Mouse (Mus musculus): Measurements from ENCODE around the gene 1700016D06Rik. TPM values are rescaled to one million over a fixed set of nuclear protein-coding genes. Genes with fewer than 3 reads are reported as not detected.
"Not testable (repeated sequence)": the region's sequence is repeated elsewhere in the genome, so short reads cannot be mapped to it uniquely, and the experiment has no call there.

The 1700016D06Rik gene
- total RNA-seq, 4 experiments from 2014 or later = not detected

DNA sequence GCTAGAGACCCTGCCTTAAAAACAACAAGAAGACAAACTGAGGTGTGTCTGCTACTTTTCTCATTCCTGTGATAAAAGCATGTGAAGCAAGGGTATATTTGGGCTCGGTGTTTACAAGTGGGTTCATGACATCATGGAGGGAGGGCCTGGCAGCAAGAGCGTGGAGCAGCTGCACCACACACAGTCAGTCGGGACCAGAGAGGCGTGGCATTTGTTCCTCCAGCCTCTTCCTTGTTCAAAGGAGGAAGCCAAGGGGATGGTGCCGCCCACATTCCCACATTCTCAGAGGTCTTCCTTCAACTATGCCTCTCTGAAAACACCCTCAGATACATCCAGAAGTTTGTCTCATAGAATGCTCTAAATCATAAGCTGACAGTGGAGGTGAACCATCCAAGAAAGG, 2.9 kb upstream of the 1700016D06Rik start:
- DNase-seq (ENCODE audit: low spot score in 2 of 2) = no peak

DNA sequence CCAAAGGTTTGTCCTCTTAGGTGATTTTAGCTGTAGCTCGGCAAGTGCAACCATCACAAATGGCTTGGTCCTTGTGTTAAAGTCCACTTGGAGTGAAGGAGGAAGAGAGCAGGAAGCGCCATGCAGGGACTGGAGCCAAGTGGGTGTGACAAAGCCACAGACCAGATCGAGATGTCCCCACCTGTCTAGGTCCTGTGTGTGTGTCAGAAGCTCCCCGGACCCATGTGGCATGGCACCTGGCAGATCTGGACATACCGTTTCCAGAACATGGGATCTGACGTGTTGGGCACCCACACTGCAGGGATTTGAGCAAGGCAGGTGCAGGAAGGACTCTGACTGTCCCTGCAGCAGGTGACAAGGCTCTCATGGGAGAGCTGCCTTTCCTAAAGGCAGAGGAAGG, 565 bp upstream of the 1700016D06Rik start:
- no peak for DNase-seq (ENCODE audit: low spot score in 2 of 2)

DNA sequence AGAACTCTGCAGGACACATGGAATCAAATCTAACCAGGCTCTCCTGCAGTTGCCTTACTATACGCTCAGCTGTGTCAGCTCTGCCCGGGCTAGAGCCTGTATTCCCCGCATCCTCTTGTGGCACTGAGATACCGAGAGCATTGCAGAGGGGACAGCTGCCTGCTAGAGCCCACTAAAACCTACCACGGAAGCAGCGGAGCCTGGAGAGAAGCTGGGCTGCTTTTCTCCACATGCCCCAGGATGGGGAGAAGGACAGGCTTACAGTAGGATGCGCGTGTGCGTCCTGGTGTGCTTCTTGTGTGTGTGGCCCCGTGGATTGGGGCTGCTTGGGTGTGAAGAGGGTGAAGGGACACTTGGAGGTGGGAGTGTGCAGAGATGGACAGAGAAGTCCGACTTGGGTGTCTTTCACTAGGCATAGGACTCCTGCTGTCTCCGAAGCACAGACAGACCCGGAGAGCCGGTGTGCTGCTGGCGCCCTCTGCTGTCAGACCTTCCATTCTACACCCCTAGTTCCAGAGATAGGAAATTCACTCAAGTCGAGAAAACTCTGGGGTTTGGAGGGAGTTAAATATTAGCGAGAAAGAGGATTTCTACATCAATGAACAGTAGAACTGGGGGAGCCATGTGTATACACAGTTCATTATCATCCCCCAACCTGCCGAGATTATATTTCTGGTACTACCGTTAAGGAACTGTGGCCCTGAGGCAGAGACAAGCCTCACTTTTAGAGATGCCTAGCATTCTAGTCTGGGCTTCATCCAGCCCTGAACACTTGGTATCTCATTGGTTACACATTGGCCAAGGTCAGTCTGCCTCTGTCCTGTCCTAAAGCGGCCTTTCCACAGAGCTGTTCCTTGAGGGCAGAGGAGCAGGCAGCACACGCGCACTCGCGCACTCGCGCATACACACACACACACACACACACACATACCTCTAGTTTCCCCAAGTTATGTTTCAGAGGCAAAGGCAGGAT, 517 bp downstream of the 1700016D06Rik start:
- peak; percentile 46 to 66 for DNase-seq (ENCODE audit: low spot score in 2 of 2)

DNA sequence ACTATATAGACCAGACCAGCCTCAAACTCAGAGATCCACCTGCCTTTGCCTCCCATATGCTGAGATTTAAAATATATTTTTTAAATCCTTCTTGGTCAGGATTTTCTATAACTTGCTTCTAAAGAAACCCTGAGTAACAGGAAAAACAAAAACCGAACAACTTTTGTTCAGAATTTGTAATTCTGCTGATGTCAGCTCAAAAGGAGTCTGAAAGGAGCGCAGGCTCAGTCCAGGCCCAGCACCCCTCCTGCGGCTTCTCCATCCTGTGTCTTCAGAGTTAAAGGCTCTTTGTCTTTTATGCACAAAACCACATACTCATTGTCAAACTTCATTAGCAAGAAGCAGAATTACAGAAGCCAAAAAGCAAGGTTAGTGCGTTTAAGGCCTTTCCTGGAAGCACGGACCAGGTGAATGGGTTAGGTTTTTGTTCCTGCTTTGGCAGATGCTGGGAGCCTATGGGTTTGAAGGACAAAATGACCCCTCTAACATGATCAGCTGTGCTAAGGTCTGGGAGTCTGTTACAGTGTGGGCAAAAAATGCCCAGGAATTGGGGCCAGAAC, 1.3 kb downstream of the 1700016D06Rik start:
- no peak for DNase-seq (ENCODE audit: low spot score in 2 of 2)

DNA sequence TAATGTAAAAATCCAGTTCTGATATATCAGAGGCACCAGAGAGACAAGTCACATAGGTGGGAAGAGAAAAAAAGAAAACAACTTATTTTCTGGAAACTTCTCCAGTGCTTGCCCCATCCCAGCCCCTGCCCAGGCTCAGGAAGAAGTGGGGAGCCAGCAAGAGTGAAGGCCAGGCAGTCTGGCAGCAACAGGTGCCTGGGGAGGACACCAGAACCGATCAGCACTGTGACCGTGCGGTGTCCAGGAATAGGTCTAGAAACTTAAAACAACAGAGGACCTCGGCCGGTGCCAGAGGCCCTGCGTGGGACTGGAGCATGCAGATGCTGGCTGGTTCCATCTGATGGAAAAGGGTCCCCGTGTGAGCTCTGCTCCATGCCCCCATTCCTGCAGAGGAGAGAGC, 3.4 kb downstream of the 1700016D06Rik start:
- no peak for DNase-seq (ENCODE audit: low spot score in 2 of 2)

DNA sequence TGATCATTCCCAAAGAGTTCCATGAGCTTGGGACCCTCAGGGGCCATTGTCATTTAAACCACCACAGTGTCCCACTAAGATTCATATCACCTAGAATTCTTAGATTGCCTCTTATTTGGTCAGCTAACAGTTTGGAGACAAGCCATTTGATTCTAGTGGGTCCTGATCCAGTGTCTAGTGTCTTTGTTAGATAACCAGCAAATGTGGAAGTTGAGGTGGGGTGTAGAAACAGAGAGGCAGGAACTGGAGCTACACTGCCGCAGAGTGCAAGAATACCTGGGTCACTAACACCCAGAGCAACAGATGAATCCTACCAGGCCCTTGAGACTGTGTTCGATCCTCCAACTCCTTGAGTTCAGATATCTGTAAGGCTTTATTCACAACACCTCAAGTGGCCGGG, 4.7 kb downstream of the 1700016D06Rik start:
- DNase-seq (ENCODE audit: low spot score in 2 of 2) = no peak

DNA sequence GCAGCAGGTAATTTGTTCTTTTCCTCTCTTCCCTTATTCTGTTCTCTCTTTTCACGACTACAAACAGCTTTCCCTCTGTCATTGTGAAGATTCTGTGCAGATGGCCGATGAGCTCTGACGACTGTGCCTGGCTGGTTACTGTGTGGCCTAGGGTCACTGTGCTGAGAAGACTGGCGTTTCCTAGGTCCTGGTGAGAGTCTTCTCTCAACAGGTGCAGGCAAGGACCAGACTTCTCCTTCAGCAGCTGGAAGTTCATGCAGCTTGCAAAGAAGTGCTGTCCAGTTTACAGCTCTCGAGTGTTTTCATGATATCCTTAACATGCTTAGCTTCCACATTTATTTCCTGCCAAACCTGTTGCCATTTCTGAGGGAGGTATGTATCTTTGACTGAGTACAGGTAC, 6.9 kb downstream of the 1700016D06Rik start:
- DNase-seq (ENCODE audit: low spot score in 2 of 2) = no peak

DNA sequence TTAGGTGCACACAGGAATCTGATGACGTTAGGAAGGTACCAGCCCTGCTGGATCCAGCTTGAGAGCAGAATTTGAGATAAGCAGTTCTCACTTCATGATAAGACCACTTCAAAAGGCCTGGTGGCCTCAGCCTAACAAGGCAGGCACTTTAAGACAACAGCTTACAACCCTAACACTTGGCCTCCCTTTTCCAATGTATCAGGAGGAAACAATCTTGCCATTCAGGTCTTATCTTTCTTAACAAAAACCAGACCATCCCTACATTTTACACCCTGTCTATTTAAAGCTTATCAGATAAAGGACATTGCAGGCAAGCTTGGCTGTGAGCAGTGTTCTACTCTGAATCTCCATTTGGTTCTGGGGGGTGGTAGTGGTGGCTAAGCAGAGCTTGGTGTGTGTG, 8.4 kb downstream of the 1700016D06Rik start:
- no peak for DNase-seq (ENCODE audit: low spot score in 2 of 2)

DNA sequence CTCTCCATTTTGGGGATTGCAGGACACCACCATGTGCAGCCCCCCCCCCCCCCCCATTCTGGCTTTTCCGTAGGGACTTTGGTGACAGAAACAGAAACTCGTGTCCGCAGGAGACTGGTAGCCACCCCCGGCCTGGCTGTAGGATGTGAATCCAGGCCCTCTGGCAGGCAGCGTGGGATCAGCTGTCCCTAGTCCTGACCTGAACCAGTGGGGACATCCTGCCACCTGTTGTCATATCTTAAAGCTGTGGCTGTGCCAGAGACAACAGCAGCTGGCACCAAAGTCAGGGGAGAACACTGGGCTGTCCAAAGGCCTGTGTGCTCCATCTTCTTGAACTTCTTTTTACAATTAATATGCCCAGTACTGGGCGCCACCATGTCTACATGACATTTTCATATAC, 9.1 kb downstream of the 1700016D06Rik start:
- no peak for DNase-seq (ENCODE audit: low spot score in 2 of 2)

DNA sequence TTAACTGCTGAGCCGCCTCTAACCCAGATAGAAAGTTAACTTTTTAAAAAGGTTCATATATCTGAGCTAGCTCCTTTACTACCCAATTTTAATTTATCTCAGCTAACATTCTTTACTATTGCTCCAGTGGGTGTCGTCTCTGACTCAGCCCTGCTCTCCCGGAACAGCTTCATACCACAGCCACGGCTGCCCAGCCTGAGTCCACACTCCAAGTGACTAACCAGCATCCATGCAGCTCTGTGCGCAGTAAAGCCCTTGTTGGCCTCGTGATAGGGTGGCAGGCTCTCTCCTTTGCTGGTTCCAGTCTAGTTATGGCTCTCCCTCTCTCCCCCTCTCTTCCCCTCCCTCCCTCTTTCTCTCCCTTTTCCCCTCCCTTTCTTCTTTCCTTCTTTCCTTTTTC, 9.6 kb downstream of the 1700016D06Rik start:
- no peak for DNase-seq (ENCODE audit: low spot score in 2 of 2)

DNA sequence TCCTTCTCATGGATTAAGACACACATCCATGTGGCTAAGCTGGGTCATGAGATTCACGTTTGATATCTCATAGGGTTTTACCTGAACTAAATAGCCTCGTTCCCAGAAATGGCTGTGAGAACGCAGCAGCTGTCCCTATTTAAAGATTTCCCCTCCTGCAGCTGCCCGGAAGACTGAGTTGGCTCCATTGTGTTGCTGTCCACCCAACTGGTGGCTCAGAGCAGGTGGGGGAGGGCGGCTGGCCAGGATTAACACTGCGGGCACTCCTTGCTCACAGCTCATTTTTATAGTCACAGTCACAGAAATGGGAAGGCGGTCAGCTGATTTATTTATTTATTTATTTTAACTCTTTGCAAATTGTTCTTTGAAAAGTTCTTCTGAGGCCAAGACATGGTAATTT, 10.9 kb downstream of the 1700016D06Rik start:
- no peak for DNase-seq (ENCODE audit: low spot score in 2 of 2)

DNA sequence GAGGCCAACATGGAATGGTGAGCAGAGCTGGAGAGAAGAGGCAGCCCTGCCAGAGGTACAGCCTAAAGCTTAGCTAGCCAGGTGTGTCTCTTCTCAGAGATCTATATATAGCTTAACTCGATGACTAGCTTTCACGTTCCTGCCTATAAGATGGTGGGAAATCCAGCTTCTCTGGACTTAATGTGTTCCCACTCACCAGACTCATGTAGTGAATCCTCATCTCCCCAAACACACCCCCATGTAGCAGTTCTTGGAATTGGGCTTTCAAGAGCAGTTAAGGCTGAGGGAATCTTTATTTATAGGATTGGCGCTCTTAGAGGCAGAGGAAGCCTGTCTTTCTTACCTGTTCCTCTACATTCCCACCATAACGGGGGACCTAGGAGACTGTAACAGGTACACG, 13.6 kb downstream of the 1700016D06Rik start:
- DNase-seq (ENCODE audit: low spot score in 2 of 2) = no peak

DNA sequence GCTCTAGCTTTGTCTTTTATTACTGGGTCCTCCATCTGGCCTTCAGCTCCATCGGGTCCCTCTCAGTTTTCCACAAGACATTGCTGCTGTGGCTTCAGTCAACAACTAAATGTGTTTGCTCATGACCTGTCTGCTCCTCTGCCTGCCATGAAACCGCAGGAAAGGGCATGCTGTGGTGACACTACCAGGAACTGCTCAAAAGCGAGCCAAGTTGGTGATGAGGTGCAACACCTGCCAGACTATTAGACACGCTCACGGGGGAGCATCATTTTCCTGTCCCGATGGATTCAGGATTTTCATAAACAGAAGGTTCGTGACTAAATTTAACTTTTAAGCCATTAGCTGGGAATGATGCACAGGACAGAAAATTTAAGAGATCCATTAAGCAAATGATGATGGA, 16.3 kb downstream of the 1700016D06Rik start:
- no peak for DNase-seq (ENCODE audit: low spot score in 2 of 2)

DNA sequence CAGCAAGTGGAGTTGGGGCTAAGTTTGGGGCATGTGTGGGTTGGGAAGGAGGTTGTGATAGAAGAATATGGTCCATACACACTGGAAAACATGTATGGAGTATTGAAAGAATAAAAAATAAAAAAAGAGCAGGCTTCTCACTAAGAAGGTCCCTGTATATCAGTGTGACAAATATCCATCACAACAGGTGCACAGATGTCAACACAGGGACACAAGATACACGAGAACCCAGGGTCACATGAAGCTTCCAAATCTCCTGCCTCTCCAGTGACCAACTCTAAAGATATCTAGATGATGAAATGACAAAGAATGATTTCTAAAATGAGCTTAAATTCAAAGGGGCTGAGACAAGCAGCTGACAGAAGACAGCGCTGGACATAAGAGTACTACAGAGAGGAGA, 32.6 kb downstream of the 1700016D06Rik start:
- DNase-seq (ENCODE audit: low spot score in 2 of 2) = no peak

DNA sequence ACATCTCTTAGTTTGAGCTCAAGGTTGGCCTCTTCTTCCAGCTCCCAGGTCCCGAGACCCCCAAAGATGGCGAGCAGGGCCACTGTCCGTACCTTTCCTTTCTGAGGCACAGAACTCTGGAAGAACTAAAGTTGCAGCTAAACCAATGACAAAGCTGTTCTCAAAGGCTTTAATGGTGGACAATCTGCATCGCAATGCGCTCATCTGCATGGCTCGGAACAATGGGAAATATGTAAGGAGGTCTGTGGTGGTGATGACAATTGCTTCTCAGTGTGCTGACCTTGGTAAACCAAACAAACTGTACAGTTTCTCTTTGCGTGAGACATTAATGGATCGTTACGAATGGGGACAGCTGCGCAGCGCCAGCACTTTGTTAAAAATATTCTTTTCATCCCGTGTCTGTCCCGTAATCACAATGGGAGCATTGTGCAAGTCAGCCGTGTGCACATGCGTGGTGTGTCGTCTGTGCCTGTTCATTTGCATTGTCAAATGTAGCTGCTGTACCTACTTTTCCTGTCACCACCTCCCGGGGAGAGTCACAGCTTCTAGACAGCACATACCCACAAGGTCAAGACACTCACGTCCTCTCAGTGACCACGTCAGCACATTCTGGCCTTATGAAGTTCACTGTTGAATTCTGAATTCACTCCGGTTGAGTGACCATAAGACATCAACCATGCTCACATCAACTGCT, 34.7 kb downstream of the 1700016D06Rik start:
- DNase-seq (ENCODE audit: low spot score in 2 of 2) = not testable (repeated sequence)

DNA sequence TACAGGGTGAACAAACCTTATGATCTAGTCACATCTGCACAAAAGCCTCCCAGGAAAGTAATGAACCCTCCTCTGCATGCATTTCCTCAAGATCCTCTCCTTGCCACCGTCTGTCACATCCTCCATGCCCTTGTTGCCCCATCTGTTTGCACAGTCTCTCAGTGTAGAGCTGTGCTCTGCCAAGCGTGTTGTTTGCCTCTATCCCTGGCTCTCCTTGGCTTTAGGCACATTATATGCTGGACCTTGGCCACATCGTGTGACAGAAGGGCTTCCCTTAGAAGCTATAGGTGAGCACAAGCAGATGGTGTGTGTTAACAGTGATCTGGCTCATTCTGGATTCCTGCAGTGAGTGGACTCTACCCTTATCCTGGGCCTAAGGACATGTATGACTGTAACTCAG, 38.9 kb downstream of the 1700016D06Rik start:
- no peak for DNase-seq (ENCODE audit: low spot score in 2 of 2)

DNA sequence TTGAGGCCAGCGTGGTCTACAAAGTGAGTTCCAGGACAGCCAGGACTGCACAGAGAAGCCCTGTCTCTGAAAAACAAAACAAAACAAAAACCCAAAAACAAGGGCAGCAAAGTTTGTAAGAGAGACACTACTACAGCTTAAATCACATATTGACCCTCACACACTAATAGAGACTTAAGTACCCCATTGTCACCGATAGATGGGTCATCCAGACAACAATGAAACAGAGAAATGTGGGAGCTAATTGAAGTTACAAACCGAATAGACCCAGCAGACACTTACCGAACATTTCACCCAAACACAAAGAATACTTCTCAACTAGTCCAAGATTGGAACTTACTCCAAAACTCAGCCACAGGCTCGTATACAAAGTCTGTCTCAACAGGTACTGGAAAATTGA, 50.8 kb downstream of the 1700016D06Rik start:
- DNase-seq (ENCODE audit: low spot score in 2 of 2) = no peak

DNA sequence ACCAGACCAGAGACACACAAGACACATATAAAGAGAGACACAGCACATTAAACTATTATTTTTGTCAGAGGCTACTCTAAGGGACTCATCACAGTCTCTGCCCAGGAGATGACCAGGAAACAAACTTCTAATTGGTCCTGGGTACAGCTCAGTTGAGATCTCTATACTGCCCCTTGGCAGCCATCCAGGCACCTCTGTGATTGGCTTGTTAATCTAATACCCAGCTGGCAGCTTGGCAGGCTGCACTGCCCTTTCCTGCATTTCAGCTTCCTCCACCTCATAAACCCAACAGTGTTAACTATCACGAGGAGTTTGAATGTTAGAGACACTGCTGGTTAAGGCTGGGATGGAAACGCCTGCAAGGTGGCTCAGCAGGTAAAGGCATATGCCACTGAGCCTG, 57.7 kb downstream of the 1700016D06Rik start:
- DNase-seq (ENCODE audit: low spot score in 2 of 2) = no peak

DNA sequence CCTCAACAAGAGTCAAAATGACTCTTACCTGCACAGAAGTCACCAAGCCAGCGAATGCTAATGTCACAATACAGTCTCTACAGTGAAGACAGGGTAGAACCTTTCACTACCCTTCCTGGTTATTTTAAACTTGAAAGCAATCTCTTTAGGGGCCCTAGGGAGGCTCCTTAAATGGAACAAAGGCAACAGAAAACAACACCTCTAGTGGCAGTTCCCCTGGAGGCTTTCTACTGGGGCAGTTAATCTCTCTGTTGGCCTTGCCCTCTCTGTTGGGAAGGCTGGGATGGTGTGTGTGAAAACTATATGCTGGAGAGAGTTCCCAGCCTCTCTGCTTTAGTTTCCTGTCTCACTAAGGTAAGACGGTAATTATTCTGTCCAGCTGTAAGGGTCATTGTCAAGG, 60.3 kb downstream of the 1700016D06Rik start:
- no peak for DNase-seq (ENCODE audit: low spot score in 2 of 2)

DNA sequence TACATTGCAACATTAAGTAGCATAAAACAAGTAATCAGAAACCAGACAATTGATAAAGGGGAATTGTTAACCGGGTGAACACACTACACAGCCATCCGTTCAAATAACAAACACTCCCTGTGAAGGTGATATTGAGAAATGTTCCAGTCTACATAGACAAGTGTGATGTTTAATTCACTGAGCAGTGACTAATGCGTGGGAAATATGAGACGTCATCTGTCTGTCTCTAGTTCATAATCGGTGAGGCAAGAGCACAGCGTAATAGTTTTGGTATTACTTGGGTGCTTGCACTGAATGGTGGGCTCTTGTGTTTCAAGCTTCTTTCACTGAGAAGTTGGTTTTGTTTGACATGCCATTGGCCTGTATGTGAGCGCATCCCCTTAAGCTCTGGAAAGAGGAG, 63.3 kb downstream of the 1700016D06Rik start:
- DNase-seq (ENCODE audit: low spot score in 2 of 2) = no peak

DNA sequence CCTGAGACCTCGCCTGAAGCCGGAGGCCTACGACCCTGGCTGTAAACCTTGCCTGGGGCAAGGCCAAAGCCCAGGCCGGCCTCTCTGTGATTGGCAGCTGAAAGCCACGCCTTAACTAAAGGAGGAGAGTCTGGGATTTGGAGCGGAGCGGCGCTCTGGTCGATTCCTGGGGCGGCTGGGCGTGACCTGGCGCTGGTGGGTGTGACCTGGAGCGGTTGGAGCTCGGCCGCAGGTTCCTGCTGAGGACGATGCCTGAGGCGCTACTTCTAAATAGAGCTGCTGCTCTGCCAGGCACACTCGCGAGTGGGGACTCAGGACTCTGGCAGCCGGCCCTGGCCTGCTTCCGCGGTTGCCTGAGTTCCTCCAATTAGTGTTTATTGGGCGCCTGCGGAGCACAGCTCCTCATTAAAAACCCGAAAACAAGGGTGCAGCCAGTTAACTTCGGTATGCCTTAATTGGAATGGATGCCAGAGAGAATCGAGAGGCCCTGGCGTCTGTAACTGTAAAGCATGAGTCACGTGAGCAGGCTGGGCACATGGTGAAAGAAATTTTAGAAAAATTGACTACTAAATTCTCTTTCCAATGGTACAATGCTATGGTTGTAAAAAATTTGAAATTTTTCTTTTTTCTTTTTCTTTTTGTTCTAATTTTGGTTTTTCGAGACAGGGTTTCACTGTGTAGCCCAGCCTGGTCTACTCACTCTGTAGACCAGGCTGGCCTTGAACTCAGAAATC, 64.4 kb downstream of the 1700016D06Rik start:
- peak; percentile 65 to 87 for DNase-seq (ENCODE audit: low spot score in 2 of 2)

Measured in left cerebral cortex, adult 8-10 months (tissue).